Mouse (Mus musculus): ENCODE results near the gene Resp18. TPM values are rescaled to one million over a fixed set of nuclear protein-coding genes. Genes with fewer than 3 reads are reported as not detected.

Gene Resp18
- total and polyA plus RNA-seq, 3 experiments, result not detected

GRCm38 (mm10) chr1:75253849-75254624 lies 24.2 kb downstream of the Resp18 start:
- no peaks in the 10 kb centered on the region for H3K79me2 ChIP-seq (replicated peaks; ENCODE audit: control insufficient read depth, extremely low read depth, insufficient read depth, poor library complexity, severe bottlenecking)
- in situ Hi-C loops (cut with MboI; ENCODE audit: low pct_ligation_motif_present, low pct_unique_long_range_greater_than_20kb, low sequenced_read_pairs), result loop anchor here (25.0 kb wide), 1 partner anchor 317 kb away; the partner anchor contains the start of gene Cfap65
- dilution Hi-C loops (cut with MboI; ENCODE audit: extremely low pct_ligation_motif_present, extremely low pct_unique_long_range_greater_than_20kb, low sequenced_read_pairs), result no loop called here
- peaks cover 9 to 21% of the 10 kb centered on the region in 2 experiments for H3K4me1 ChIP-seq (ENCODE audit: control insufficient read depth in 1 of 2, insufficient read depth in 2 of 2)
- no peak overlapping the region for H3K27ac ChIP-seq (ENCODE audit: insufficient read depth, low read depth)
- no peak overlapping the region for H3K9ac ChIP-seq (ENCODE audit: insufficient read depth, low read depth)
- no peaks in the 10 kb centered on the region for H3K9me3 ChIP-seq (replicated peaks; ENCODE audit: low read length)
- H3K27me3 ChIP-seq (replicated peaks), result peaks cover 30% of the 10 kb centered on the region
- peak; percentile 82 for DNase-seq (ENCODE audit: extremely low read depth)
- no peak for TF ChIP-seq CHD1 (IDR thresholded peaks at IDR 0.05; ENCODE audit: low read depth, low read length)
- no peak for TF ChIP-seq UBTF (IDR thresholded peaks at IDR 0.05; ENCODE audit: low read depth, low read length)
- no peak for TF ChIP-seq USF2 (conservative IDR thresholded peaks at IDR 0.05; ENCODE audit: low read depth, low read length)
- TF ChIP-seq ELF1 (IDR thresholded peaks at IDR 0.05; ENCODE audit: low read depth, low read length), result no peak
- TF ChIP-seq NRF1 (IDR thresholded peaks at IDR 0.05; ENCODE audit: low read depth, low read length), result 0 out of 2 replicates have a peak, but pooled peaks have one; percentile 12
- TF ChIP-seq CTCF (conservative IDR thresholded peaks at IDR 0.05 in 1 of 2, IDR thresholded peaks at IDR 0.05 in 1 of 2; ENCODE audit: low read depth in 2 of 2, low read length in 2 of 2), result peak; percentile 92 to 93
- no peak for TF ChIP-seq E2F4 (IDR thresholded peaks at IDR 0.05; ENCODE audit: insufficient replicate concordance, low read depth, low read length)
- TF ChIP-seq MAZ (IDR thresholded peaks at IDR 0.05; ENCODE audit: low read depth, low read length), result 0 out of 2 replicates have a peak, but pooled peaks have one; percentile 19
- TF ChIP-seq MAX (IDR thresholded peaks at IDR 0.05; ENCODE audit: low read length), result no peak
- no peak for TF ChIP-seq IRF4 (IDR thresholded peaks at IDR 0.05; ENCODE audit: low read depth, low read length)
- no peak for TF ChIP-seq RCOR1 (conservative IDR thresholded peaks at IDR 0.05; ENCODE audit: low read depth, low read length)
- no peak for TF ChIP-seq ZMIZ1 (IDR thresholded peaks at IDR 0.05; ENCODE audit: low read depth, low read length)
- TF ChIP-seq MEF2A (IDR thresholded peaks at IDR 0.05; ENCODE audit: borderline replicate concordance, low read depth, low read length), result no peak
- no peak for TF ChIP-seq EP300 (IDR thresholded peaks at IDR 0.05; ENCODE audit: low read length)
- TF ChIP-seq ZNF384 (IDR thresholded peaks at IDR 0.05; ENCODE audit: low read depth, low read length), result peak; percentile 65
- TF ChIP-seq PAX5 (IDR thresholded peaks at IDR 0.05; ENCODE audit: low read length), result no peak
- no peak for TF ChIP-seq MXI1 (IDR thresholded peaks at IDR 0.05; ENCODE audit: low read depth, low read length)
- TF ChIP-seq MAFK (IDR thresholded peaks at IDR 0.05; ENCODE audit: insufficient replicate concordance, low read length), result no peak
- no peak for TF ChIP-seq BHLHE40 (IDR thresholded peaks at IDR 0.05; ENCODE audit: low read depth, low read length)
- TF ChIP-seq POLR2AphosphoS2 (IDR thresholded peaks at IDR 0.05; ENCODE audit: low read depth, low read length), result no peak
- TF ChIP-seq RAD21 (IDR thresholded peaks at IDR 0.05; ENCODE audit: low read depth, low read length), result peak; percentile 82
- TF ChIP-seq GABPA (IDR thresholded peaks at IDR 0.05; ENCODE audit: insufficient replicate concordance, low read depth, low read length), result no peak
- no peak for TF ChIP-seq SIN3A (IDR thresholded peaks at IDR 0.05; ENCODE audit: low read length)
- no peak for TF ChIP-seq USF1 (IDR thresholded peaks at IDR 0.05; ENCODE audit: low read depth, low read length)
- no peak for TF ChIP-seq ZKSCAN1 (IDR thresholded peaks at IDR 0.05; ENCODE audit: borderline replicate concordance, low read depth, low read length)
- no peak for TF ChIP-seq CHD2 (IDR thresholded peaks at IDR 0.05; ENCODE audit: low read length)
- no peak for TF ChIP-seq JUN (IDR thresholded peaks at IDR 0.05; ENCODE audit: insufficient read depth, low read depth, low read length)
- no peak for TF ChIP-seq NELFE (IDR thresholded peaks at IDR 0.05; ENCODE audit: low read depth, low read length)
- TF ChIP-seq SMC3 (IDR thresholded peaks at IDR 0.05; ENCODE audit: low read depth, low read length), result peak; percentile 88
- no peak for TF ChIP-seq HCFC1 (IDR thresholded peaks at IDR 0.05; ENCODE audit: low read depth, low read length)
- peak; percentile 29; the same call in 1 of the 2 replicates for TF ChIP-seq ZC3H11A (IDR thresholded peaks at IDR 0.05; ENCODE audit: low read depth, low read length)
- no peak for TF ChIP-seq TCF12 (IDR thresholded peaks at IDR 0.05; ENCODE audit: low read depth, low read length)
- TF ChIP-seq POLR2A (IDR thresholded peaks at IDR 0.05; ENCODE audit: low read depth, low read length), result no peak
- TF ChIP-seq KAT2A (IDR thresholded peaks at IDR 0.05; ENCODE audit: insufficient replicate concordance, low read length), result no peak
- TF ChIP-seq ETS1 (conservative IDR thresholded peaks at IDR 0.05; ENCODE audit: low read depth, low read length), result no peak
- TF ChIP-seq TBP (conservative IDR thresholded peaks at IDR 0.05; ENCODE audit: low read depth, low read length), result no peak
- no peak for TF ChIP-seq MYC (IDR thresholded peaks at IDR 0.05; ENCODE audit: low read depth, low read length)
- no peak for TF ChIP-seq JUND (conservative IDR thresholded peaks at IDR 0.05; ENCODE audit: low read depth, low read length)
- no peak overlapping the region for H3K4me3 ChIP-seq (replicated peaks in 1 of 3; ENCODE audit: low read depth in 2 of 3, low read length in 2 of 3, poor library complexity in 1 of 3)
- H3K36me3 ChIP-seq (replicated peaks in 1 of 2; ENCODE audit: control insufficient read depth in 1 of 2, insufficient read depth in 1 of 2, low read length in 1 of 2), result no peaks in the 10 kb centered on the region
- H3K4me2 ChIP-seq (ENCODE audit: insufficient read depth, low read depth, poor library complexity, severe bottlenecking), result no peak overlapping the region

All from CH12.LX (cell line).